Mouse (Mus musculus): ENCODE results near the gene Sdad1.

Sdad1 gene

GRCm38 (mm10) chr5:92239333-92240232 lies 70.7 kb downstream of the Sdad1 start:
- DNase-seq, result peak; percentile 75

- peak; percentile 16 for DNase-seq
These were observed 75.2 kb downstream of the Sdad1 start for GRCm38 (mm10) chr5:92234939-92235557.
